Mouse (Mus musculus) erythroblast, embryonic 14.5 days (primary cell): Measurements from ENCODE around the gene Anxa2. TPM values are rescaled to one million over a fixed set of nuclear protein-coding genes. Genes with fewer than 3 reads are reported as not detected.

ENCODE experiments used
- H3K27me3 ChIP-seq: 2 replicates; pipeline ENCODE4 v1.6.1; 2012; ENCODE audit warnings: inconsistent platforms; ENCODE audit not compliant: control insufficient read depth
- H3K36me3 ChIP-seq: 2 replicates; pipeline ENCODE4 v1.6.1; 2012; ENCODE audit warnings: mild to moderate bottlenecking, inconsistent platforms; ENCODE audit not compliant: control insufficient read depth
- H3K4me1 ChIP-seq: 2 replicates; pipeline ENCODE4 v1.6.1; 2012; ENCODE audit warnings: inconsistent platforms; ENCODE audit not compliant: control insufficient read depth
- H3K4me3 ChIP-seq: replicated peaks from 2 replicates; pipeline ENCODE3; 2012; ENCODE audit warnings: moderate library complexity, mild to moderate bottlenecking, inconsistent platforms
- H3K9me3 ChIP-seq: 2 replicates; pipeline ENCODE4 v1.6.1; 2012; ENCODE audit warnings: low read length, inconsistent platforms, mixed read lengths; ENCODE audit not compliant: control insufficient read depth
- GATA1 ChIP-seq: IDR thresholded peaks from 2 replicates; pipeline ENCODE4 v1.6.1; 2012; ENCODE audit warnings: low read length, inconsistent platforms, mixed read lengths
- TAL1 ChIP-seq: IDR thresholded peaks from 3 replicates; pipeline ENCODE4 v1.6.1; 2012; ENCODE audit warnings: low read length, inconsistent platforms, mixed read lengths
- polyA plus RNA-seq: library from polyadenylated mRNA; stranded (reverse); fragments of >175 nt; gene quantifications from 2 replicates; pipeline ENCODE4 v1.2.3, GENCODE M21; 2012

Gene Anxa2
- 0.05 and 0.07 TPM in 2 replicates for polyA plus RNA-seq

GRCm38 (mm10) chr9:69453066-69453900 is at the start of gene Anxa2:
Anxa2 (plus strand) TSS chr9:69453620.
- Histone ChIP-seq H3K9me3 (no peaks in the 10 kb centered on the region), H3K27me3 (peaks cover 41% of the 10 kb centered on the region), H3K4me3 (peak within 1 kb of the TSS; percentile 54), H3K4me1 (peaks cover 16% of the 10 kb centered on the region), H3K36me3 (no peaks in the 10 kb centered on the region)
- TF ChIP-seq TAL1 (no peak), GATA1 (no peak)

- TF ChIP-seq TAL1 (no peak), GATA1 (no peak)
- Histone ChIP-seq H3K9me3 (no peaks in the 10 kb centered on the region), H3K36me3 (peaks cover 11% of the 10 kb centered on the region), H3K4me1 (no peaks in the 10 kb centered on the region), H3K27me3 (no peaks in the 10 kb centered on the region), H3K4me3 (no peak overlapping the region)
These were observed 48.7 kb upstream of the Anxa2 start for GRCm38 (mm10) chr9:69404671-69405070.

- H3K9me3 ChIP-seq: no peaks in the 10 kb centered on the region
- no peaks in the 10 kb centered on the region for H3K27me3 ChIP-seq
- no peak overlapping the region for H3K4me3 ChIP-seq
- peaks cover 64% of the 10 kb centered on the region for H3K36me3 ChIP-seq
- TF ChIP-seq TAL1 (no peak), GATA1 (no peak)
- H3K4me1 ChIP-seq: no peaks in the 10 kb centered on the region
These were observed 33.9 kb upstream of the Anxa2 start for GRCm38 (mm10) chr9:69419476-69419875.

GRCm38 (mm10) chr9:69430531-69430930 is 22.9 kb upstream of the Anxa2 start:
- TF ChIP-seq TAL1: no peak
- no peak for TF ChIP-seq GATA1
- H3K36me3 ChIP-seq: peaks cover 53% of the 10 kb centered on the region
- H3K4me1 ChIP-seq: no peaks in the 10 kb centered on the region
- no peaks in the 10 kb centered on the region for H3K27me3 ChIP-seq
- no peak overlapping the region for H3K4me3 ChIP-seq
- no peaks in the 10 kb centered on the region for H3K9me3 ChIP-seq

- no peaks in the 10 kb centered on the region for H3K27me3 ChIP-seq
- H3K4me3 ChIP-seq: no peak overlapping the region
- no peaks in the 10 kb centered on the region for H3K9me3 ChIP-seq
- H3K36me3 ChIP-seq: peaks cover 40% of the 10 kb centered on the region
- no peaks in the 10 kb centered on the region for H3K4me1 ChIP-seq
- TF ChIP-seq GATA1: no peak
- no peak for TF ChIP-seq TAL1
These were observed 21.4 kb upstream of the Anxa2 start for GRCm38 (mm10) chr9:69431863-69432555.

- Histone ChIP-seq H3K9me3 (no peaks in the 10 kb centered on the region), H3K36me3 (peaks cover 17% of the 10 kb centered on the region), H3K4me1 (no peaks in the 10 kb centered on the region), H3K4me3 (no peak overlapping the region), H3K27me3 (no peaks in the 10 kb centered on the region)
- TF ChIP-seq TAL1: no peak
- no peak for TF ChIP-seq GATA1
These were observed 18.2 kb upstream of the Anxa2 start for GRCm38 (mm10) chr9:69435194-69435593.

DNA sequence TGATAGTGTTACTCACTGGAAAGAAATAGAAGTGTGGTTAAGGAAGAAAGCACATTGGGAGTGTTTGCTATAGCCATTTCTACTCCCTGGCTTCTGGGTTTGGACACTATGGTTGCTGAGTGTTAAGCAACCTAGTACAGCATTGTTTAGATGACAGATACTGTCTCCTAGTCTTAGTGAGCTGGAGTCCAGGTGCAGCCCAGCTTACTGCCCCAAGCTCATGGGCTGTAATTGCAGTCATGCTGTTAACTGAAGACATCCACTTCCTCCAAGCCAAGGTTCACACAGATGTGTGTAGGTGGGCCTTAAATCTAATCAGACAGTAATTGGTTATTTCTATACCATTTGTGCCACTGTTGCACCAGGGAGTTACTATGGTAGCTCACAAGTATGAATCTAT is 17.8 kb upstream of the Anxa2 start:
- no peak overlapping the region for H3K4me3 ChIP-seq
- no peaks in the 10 kb centered on the region for H3K9me3 ChIP-seq
- no peaks in the 10 kb centered on the region for H3K4me1 ChIP-seq
- H3K27me3 ChIP-seq: no peaks in the 10 kb centered on the region
- TF ChIP-seq TAL1: no peak
- no peak for TF ChIP-seq GATA1
- H3K36me3 ChIP-seq: peaks cover 12% of the 10 kb centered on the region

DNA sequence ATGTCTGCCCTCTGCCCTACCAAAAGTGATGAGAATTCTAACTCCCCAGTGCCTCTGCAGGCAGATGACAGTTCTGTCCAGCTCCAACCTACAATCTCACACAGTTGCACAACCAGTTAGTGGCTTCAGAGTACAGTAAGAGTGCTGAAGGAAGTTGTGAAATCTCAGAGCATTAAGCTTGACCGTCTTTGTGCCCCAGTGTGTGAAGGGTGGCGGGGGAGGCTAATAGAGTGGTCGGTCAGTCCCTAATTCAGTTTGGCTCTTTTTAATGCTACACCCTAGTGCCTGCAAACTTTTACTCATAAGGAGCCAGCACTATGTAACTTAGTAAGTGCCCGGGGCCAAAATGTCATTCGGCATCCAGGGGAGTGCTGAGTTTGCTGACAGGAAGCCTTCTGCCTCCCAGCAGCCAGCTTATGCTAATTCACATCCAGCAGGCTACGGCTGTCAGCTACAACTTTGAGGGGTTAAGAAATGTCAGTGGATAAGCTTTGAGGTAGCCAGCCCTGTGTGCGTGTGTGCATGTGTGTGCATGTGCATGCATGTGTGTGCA is 13.5 kb upstream of the Anxa2 start:
- TF ChIP-seq GATA1 (no peak), TAL1 (no peak)
- no peaks in the 10 kb centered on the region for H3K4me1 ChIP-seq
- no peaks in the 10 kb centered on the region for H3K27me3 ChIP-seq
- no peak overlapping the region for H3K4me3 ChIP-seq
- H3K9me3 ChIP-seq: no peaks in the 10 kb centered on the region
- no peaks in the 10 kb centered on the region for H3K36me3 ChIP-seq

DNA sequence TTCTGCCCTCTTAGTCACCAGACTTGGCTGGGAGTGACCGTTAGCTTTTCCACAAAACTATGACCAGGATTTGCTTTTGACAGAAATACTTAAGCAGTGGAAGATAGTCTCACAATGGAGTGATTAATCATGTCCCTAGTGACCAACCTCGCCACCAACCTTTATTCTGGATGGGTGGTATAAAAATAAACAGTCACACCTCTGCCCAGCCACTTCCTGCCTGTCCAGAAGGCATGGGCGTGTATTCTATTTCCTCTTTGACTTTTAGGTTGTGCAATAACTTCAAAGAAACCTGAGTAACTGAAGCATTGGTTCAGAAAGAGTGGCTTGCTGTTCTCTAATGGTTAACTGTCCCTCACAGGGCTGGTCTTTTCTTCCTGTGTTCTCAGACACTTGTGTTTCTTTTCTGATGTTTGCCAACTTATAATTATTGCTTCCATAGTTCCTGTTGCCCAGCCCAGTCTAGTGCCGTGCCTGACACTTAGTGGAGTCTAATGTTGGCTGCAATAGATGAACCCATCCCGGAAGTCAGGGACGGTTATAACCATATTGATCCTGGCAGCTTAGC is 10.9 kb upstream of the Anxa2 start:
- no peaks in the 10 kb centered on the region for H3K9me3 ChIP-seq
- no peaks in the 10 kb centered on the region for H3K4me1 ChIP-seq
- H3K36me3 ChIP-seq: no peaks in the 10 kb centered on the region
- no peaks in the 10 kb centered on the region for H3K27me3 ChIP-seq
- no peak overlapping the region for H3K4me3 ChIP-seq
- TF ChIP-seq GATA1 (no peak), TAL1 (no peak)
